ENCODE assay signal across 10 mouse cellular contexts in the genomic region with DNA sequence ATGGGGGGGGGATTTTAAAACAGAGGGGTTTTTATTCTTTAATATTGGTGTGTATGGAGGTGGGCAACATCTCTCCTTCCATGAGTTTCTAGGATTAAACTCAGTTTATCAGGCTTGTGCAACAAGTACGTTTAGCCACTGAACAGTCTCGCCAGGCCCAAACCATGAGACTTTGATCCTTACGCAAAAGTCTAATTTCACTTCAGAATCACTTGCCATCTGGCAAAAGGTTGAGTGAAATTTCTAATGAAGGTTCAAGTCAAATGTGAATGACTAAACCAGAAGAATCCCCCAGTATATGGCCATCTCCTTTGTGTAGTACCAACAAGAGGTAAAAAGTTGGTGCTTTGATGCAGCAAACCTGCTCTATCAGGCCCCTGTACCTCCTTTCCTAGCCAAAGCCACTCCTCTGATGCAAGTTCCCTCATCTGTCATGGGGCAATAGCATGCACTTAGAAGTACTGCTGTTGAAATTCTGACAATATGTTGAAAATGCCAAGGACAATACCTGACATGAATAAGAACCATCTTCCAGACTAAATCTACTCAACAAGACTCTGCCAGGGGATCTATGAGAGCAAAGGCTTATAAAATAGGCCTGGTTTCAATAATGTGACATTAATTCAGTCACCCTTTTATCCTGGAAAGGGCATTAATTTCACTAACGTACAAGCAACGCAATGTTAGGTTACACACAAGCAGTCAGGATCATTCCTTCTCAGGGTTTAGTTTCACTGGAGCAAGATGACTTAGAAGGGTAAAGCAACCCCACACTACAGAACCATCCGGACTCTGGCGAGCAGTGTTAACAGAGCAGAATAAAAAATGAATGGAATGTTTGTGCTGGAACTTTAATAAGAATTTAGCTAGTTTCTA. TPM values are rescaled to one million over a fixed set of nuclear protein-coding genes. Genes with fewer than 3 reads are reported as not detected.
DNase-seq lines count a peak whose midpoint lies in the region.
"Had no signal": no experiment of that assay in that cellular context is flagged by ENCODE, and none has a peak within 500 bp of the region (broad histone marks: within the 10 kb centered on the region; RNA-seq: fewer than 3 reads in every experiment).

No protein-coding gene starts in this region.

- peak; percentile 36 for DNase-seq in adrenal gland, adult 2 months
- no peak for DNase-seq in adrenal gland, postnatal 4 days (ENCODE audit: low spot score in 2 of 2)
- DNase-seq in kidney, adult 9 months, result peak; percentile 80
- DNase-seq in kidney, postnatal 4 days, result no peak
- peak; percentile 46 for DNase-seq in adipocyte (ENCODE audit: low spot score)
- peak; percentile 11 for DNase-seq in kidney, postnatal 10 days
- no peak for DNase-seq in natural killer cell, adult 2 months (ENCODE audit: low spot score in 2 of 2)
- no peak for DNase-seq in Muller cell, postnatal 12 days (ENCODE audit: inconsistent ontology term)
- DNase-seq: cerebellum, adult 9-10 months; thymus, postnatal 36 days had no signal

RNA-seq across cellular contexts. Expression of a gene that starts 51.9 kb away (rescaled TPM):
- 100 to 1,000 TPM; 105 to 130 TPM for total RNA-seq in adrenal gland, adult 2 months (2021)
- 11.8 and 23.4 TPM in 2 replicates for polyA plus RNA-seq in adrenal gland, adult 2 months (2012; rRNA removed)
- total RNA-seq in adrenal gland, postnatal 4 days (2021), result 10 to 100 TPM; 40.1 to 41.0 TPM

Comparison
In these comparisons a context has a peak if more than half of its experiments do, and no peak if none do; other contexts are left out.
1. DNase-seq: peak in adrenal gland, adult 2 months (single experiment), kidney, adult 9 months (single experiment), adipocyte (single experiment) and kidney, postnatal 10 days (single experiment); none in adrenal gland, postnatal 4 days (0 of 2), kidney, postnatal 4 days (0 of 2), natural killer cell, adult 2 months (0 of 2) and Muller cell, postnatal 12 days (single experiment).